Mouse (Mus musculus) limb, embryonic 15.5 days (tissue): ENCODE results near the gene Gm20388. TPM values are rescaled to one million over a fixed set of nuclear protein-coding genes. Genes with fewer than 3 reads are reported as not detected.
A peak's percentile ranks its signal among the peaks of the same experiment; 100 is the strongest.

Source experiments
- ATAC-seq: fragments of 200-750 bp; cut with Nextera tagmentation; 2 replicates; pipeline ENCODE4 v1.8.0; 2017; ENCODE audit warnings: low read depth, moderate TSS enrichment; ENCODE audit not compliant: insufficient number of reproducible peaks, low FRiP score, low TSS enrichment
- H3K27ac ChIP-seq: fragments of 300-500 bp; sonication (generic); 2 replicates; pipeline ENCODE4 v1.5.1; 2015; ENCODE audit warnings: moderate library complexity, mild to moderate bottlenecking, inconsistent platforms
- H3K27me3 ChIP-seq: fragments of 300-500 bp; sonication (generic); 2 replicates; pipeline ENCODE4 v1.6.1; 2015; ENCODE audit warnings: inconsistent platforms
- H3K36me3 ChIP-seq: fragments of 300-500 bp; sonication (generic); 2 replicates; pipeline ENCODE4 v1.6.1; 2015; ENCODE audit warnings: inconsistent platforms
- H3K4me1 ChIP-seq: fragments of 300-500 bp; sonication (generic); 2 replicates; pipeline ENCODE4 v1.6.1; 2015; ENCODE audit warnings: inconsistent platforms
- H3K4me2 ChIP-seq: fragments of 300-500 bp; sonication (generic); 2 replicates; pipeline ENCODE4 v1.6.1; 2015; ENCODE audit warnings: mild to moderate bottlenecking, inconsistent platforms
- H3K4me3 ChIP-seq: fragments of 300-500 bp; sonication (generic); 2 replicates; pipeline ENCODE4 v1.5.1; 2015; ENCODE audit warnings: mild to moderate bottlenecking, inconsistent platforms
- H3K9ac ChIP-seq: fragments of 300-500 bp; sonication (generic); 2 replicates; pipeline ENCODE4 v1.6.1; 2015; ENCODE audit warnings: inconsistent platforms
- H3K9me3 ChIP-seq: fragments of 300-500 bp; sonication (generic); 2 replicates; pipeline ENCODE4 v1.6.1; 2016; ENCODE audit warnings: inconsistent platforms
- WGBS: fragments of 180-500 bp; shearing (Covaris S2); methylation state at CpG from one replicate; pipeline ENCODE4 v1.1.7; 2015; 5-methylcytosine and 5-hydroxymethylcytosine counted together
- polyA plus RNA-seq: library from polyadenylated mRNA; unstranded; fragments of >200 nt; fragmentation: Nextera tagmentation; extraction: Ambion mirVana; gene quantifications from 2 replicates; pipeline ENCODE4 v1.2.1, GENCODE M21; 2015

Gm20388 gene
- polyA plus RNA-seq, 1 experiment from 2014 or later = 4.9 TPM

GRCm38 (mm10) chr8:124351636-124352035 is 4441.0 kb downstream of the Gm20388 start:
- Histone ChIP-seq H3K4me1 (peaks cover 3% of the 10 kb centered on the region; the same call in 1 of the 2 replicates), H3K4me3 (no peak overlapping the region), H3K36me3 (no peaks in the 10 kb centered on the region), H3K9me3 (no peaks in the 10 kb centered on the region), H3K27me3 (no peaks in the 10 kb centered on the region), H3K27ac (no peak overlapping the region), H3K9ac (no peak overlapping the region), H3K4me2 (no peak overlapping the region)
- 65% methylated on average over 5 of the region's 5 CpGs for WGBS
- no peak for ATAC-seq

GRCm38 (mm10) chr8:124360911-124361310 is 4450.3 kb downstream of the Gm20388 start:
- Histone ChIP-seq H3K4me3 (no peak overlapping the region), H3K9ac (no peak overlapping the region), H3K27me3 (no peaks in the 10 kb centered on the region), H3K9me3 (no peaks in the 10 kb centered on the region), H3K36me3 (no peaks in the 10 kb centered on the region), H3K4me1 (no peaks in the 10 kb centered on the region), H3K4me2 (no peak overlapping the region), H3K27ac (no peak overlapping the region)
- no peak for ATAC-seq
- WGBS = 69% methylated on average over 3 of the region's 3 CpGs

DNA sequence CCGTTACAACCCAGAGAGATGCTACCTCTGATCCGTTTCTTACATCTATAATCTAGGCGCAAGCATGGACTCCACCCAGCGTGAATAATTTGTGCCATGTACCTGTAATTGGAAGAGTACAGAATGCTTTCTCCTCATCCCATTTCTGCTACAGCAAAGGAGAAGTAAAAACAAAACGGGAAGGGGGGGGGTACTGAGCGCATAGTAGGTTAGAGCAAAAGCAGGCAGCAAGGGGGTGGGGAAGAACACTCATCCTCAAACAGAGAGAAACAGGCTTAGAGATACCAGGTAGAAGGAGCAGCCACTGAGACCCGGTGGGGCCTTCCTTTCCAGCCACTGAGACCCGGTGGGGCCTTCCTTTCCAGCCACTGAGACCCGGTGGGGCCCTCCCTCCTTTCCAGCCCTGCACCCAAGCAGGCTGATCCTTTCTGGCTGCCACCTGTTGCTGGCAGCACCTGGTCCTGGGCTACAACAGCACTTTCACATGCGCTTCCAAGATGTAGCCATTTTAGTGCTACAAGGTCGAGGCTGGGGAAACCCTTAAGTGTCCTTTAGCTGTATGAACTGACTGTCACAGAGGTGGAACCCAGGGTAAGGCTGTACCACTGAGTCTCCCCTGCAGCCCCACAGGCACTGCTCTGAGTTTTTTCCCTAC is 4451.3 kb downstream of the Gm20388 start:
- WGBS = 72% methylated on average over 11 of the region's 11 CpGs
- Histone ChIP-seq H3K27ac (no peak overlapping the region), H3K9ac (no peak overlapping the region), H3K4me1 (no peaks in the 10 kb centered on the region), H3K27me3 (no peaks in the 10 kb centered on the region), H3K9me3 (no peaks in the 10 kb centered on the region), H3K36me3 (no peaks in the 10 kb centered on the region; the same call in 1 of the 2 replicates), H3K4me3 (no peak overlapping the region), H3K4me2 (no peak overlapping the region)
- ATAC-seq = 0 out of 2 replicates have a peak, but pooled peaks have one; percentile 30

GRCm38 (mm10) chr8:124362589-124362988 is 4451.9 kb downstream of the Gm20388 start:
- Histone ChIP-seq H3K4me2 (no peak overlapping the region), H3K9ac (no peak overlapping the region), H3K4me1 (no peaks in the 10 kb centered on the region), H3K9me3 (no peaks in the 10 kb centered on the region), H3K27ac (no peak overlapping the region), H3K4me3 (no peak overlapping the region), H3K27me3 (no peaks in the 10 kb centered on the region), H3K36me3 (no peaks in the 10 kb centered on the region; the same call in 1 of the 2 replicates)
- 78% methylated on average over 7 of the region's 7 CpGs for WGBS
- no peak for ATAC-seq

DNA sequence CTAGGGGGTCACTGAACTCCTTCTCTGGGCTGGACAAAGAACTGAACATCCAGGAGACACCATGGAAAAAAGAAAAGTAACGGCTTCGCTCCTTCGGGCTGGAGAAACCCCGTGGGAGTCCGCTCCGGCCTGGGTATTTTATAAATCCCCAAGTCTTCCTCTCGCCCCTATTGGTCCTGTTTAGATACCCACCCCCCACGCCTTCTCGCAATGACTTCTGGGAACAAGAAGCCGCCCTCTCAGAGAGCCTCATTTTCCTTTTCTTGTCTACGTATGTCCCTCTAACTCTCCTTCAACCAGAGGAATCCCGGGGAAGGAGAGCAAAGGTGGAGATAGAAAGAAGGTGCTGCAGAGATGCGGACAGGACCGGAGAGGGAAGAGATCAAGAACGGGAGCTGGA is 4452.7 kb downstream of the Gm20388 start:
- H3K36me3 ChIP-seq = no peaks in the 10 kb centered on the region; the same call in 1 of the 2 replicates
- no peak for ATAC-seq
- H3K9me3 ChIP-seq = no peaks in the 10 kb centered on the region
- H3K27me3 ChIP-seq = no peaks in the 10 kb centered on the region
- no peak overlapping the region for H3K27ac ChIP-seq
- no peaks in the 10 kb centered on the region for H3K4me1 ChIP-seq
- H3K4me2 ChIP-seq = no peak overlapping the region
- WGBS = 91% methylated on average over 15 of the region's 15 CpGs
- no peak overlapping the region for H3K9ac ChIP-seq
- no peak overlapping the region for H3K4me3 ChIP-seq

DNA sequence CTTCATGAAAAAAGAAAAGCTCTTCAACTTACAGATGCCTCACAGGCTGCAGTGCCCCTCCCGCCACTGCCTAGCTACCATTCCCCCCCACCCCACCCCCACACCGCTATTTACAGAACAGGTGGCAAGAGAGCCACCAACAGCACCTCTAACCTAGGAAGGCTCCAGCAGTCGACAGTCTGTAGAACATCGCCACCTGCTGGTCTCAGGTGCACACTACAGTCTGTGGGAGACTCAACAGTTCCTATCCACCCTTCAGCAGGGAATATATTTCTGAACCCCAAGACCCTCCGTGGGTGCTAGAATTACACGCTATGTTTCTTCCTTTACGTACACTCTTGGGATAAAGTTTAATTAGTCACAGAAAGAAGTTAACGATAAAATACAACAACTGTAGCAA is 4457.6 kb downstream of the Gm20388 start:
- H3K4me3 ChIP-seq = no peak overlapping the region
- no peaks in the 10 kb centered on the region for H3K4me1 ChIP-seq
- no peak overlapping the region for H3K27ac ChIP-seq
- no peak for ATAC-seq
- 12% methylated on average over 8 of the region's 8 CpGs for WGBS
- no peaks in the 10 kb centered on the region for H3K27me3 ChIP-seq
- H3K4me2 ChIP-seq = no peak overlapping the region
- H3K9ac ChIP-seq = no peak overlapping the region
- no peaks in the 10 kb centered on the region; the same call in 1 of the 2 replicates for H3K36me3 ChIP-seq
- H3K9me3 ChIP-seq = no peaks in the 10 kb centered on the region

- no peak overlapping the region for H3K9ac ChIP-seq
- no peaks in the 10 kb centered on the region for H3K9me3 ChIP-seq
- no peak for ATAC-seq
- H3K4me1 ChIP-seq = no peaks in the 10 kb centered on the region
- no peaks in the 10 kb centered on the region; the same call in 1 of the 2 replicates for H3K36me3 ChIP-seq
- no peak overlapping the region for H3K4me2 ChIP-seq
- no peak overlapping the region for H3K4me3 ChIP-seq
- WGBS = 75% methylated on average over 17 of the region's 17 CpGs
- H3K27ac ChIP-seq = no peak overlapping the region
- no peaks in the 10 kb centered on the region for H3K27me3 ChIP-seq
Measured at GRCm38 (mm10) chr8:124370422-124371183, 4460.0 kb downstream of the Gm20388 start.

- Histone ChIP-seq H3K36me3 (no peaks in the 10 kb centered on the region; the same call in 1 of the 2 replicates), H3K4me3 (no peak overlapping the region), H3K27ac (no peak overlapping the region), H3K4me2 (no peak overlapping the region), H3K9me3 (no peaks in the 10 kb centered on the region), H3K9ac (no peak overlapping the region), H3K27me3 (no peaks in the 10 kb centered on the region), H3K4me1 (no peaks in the 10 kb centered on the region)
- no peak for ATAC-seq
- 84% methylated on average over 21 of the region's 23 CpGs for WGBS
Measured at GRCm38 (mm10) chr8:124371410-124372123, 4460.9 kb downstream of the Gm20388 start.

DNA sequence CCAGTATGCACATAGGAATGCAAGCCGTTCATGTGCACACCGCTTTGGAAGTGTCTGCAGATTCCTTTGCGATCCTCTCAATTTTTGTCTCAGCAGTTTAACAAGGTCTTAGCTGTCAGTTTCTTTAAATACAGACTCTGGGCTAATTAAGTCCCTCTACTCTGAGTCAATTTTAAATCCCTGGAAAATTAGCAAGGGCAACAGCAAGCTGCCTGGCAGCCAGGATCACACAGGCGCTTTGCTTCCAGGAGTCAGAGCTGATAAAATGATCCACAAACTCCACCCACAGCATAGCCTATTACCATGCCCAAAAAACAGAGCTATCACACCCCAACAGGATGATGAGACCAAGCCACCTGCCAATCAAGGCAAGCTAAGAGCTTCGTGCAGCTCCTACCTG is 4463.1 kb downstream of the Gm20388 start:
- no peak overlapping the region for H3K4me2 ChIP-seq
- H3K36me3 ChIP-seq = no peaks in the 10 kb centered on the region
- no peaks in the 10 kb centered on the region for H3K9me3 ChIP-seq
- no peaks in the 10 kb centered on the region for H3K4me1 ChIP-seq
- no peak overlapping the region for H3K27ac ChIP-seq
- no peak for ATAC-seq
- H3K4me3 ChIP-seq = no peak overlapping the region
- 81% methylated on average over 5 of the region's 5 CpGs for WGBS
- H3K27me3 ChIP-seq = no peaks in the 10 kb centered on the region
- no peak overlapping the region for H3K9ac ChIP-seq

- H3K27me3 ChIP-seq = no peaks in the 10 kb centered on the region
- no peak overlapping the region for H3K27ac ChIP-seq
- no peak overlapping the region for H3K9ac ChIP-seq
- no peaks in the 10 kb centered on the region for H3K4me1 ChIP-seq
- ATAC-seq = no peak
- H3K4me3 ChIP-seq = no peak overlapping the region
- no peaks in the 10 kb centered on the region for H3K36me3 ChIP-seq
- no peak overlapping the region for H3K4me2 ChIP-seq
- H3K9me3 ChIP-seq = no peaks in the 10 kb centered on the region
- 71% methylated on average over 6 of the region's 6 CpGs for WGBS
Measured at GRCm38 (mm10) chr8:124375168-124375567, 4464.5 kb downstream of the Gm20388 start.

- Histone ChIP-seq H3K36me3 (no peaks in the 10 kb centered on the region), H3K4me3 (no peak overlapping the region), H3K4me2 (no peak overlapping the region), H3K9ac (no peak overlapping the region), H3K27me3 (no peaks in the 10 kb centered on the region), H3K4me1 (no peaks in the 10 kb centered on the region), H3K27ac (no peak overlapping the region), H3K9me3 (no peaks in the 10 kb centered on the region)
- 79% methylated on average over 9 of the region's 9 CpGs for WGBS
- no peak for ATAC-seq
Measured at GRCm38 (mm10) chr8:124375727-124376126, 4465.1 kb downstream of the Gm20388 start.

DNA sequence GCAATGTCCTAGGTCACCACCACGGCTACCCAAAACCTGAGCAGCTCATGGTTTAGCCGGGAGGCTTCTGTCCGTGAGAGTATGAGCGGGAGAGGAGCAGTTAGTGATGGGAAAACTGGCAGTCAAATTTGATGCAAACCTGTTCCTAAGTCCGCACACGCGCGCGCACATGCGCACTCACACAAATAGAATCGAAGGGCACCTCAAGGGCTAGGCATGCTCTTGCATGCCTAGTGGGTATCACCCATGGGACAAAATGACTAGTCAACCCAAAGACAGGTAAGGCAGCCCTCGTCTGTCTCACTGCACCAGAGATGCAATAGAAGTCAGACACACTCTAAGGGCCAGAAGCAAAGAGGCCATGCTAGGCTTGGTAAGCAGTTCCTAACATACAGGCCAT is 4465.8 kb downstream of the Gm20388 start:
- H3K4me1 ChIP-seq = no peaks in the 10 kb centered on the region
- no peaks in the 10 kb centered on the region for H3K9me3 ChIP-seq
- H3K4me3 ChIP-seq = no peak overlapping the region
- no peak overlapping the region for H3K4me2 ChIP-seq
- H3K27ac ChIP-seq = no peak overlapping the region
- H3K9ac ChIP-seq = no peak overlapping the region
- no peaks in the 10 kb centered on the region for H3K27me3 ChIP-seq
- H3K36me3 ChIP-seq = no peaks in the 10 kb centered on the region
- WGBS = 89% methylated on average over 12 of the region's 12 CpGs
- ATAC-seq = no peak
